Mouse (Mus musculus) liver, postnatal 0 days (tissue): ENCODE results near the gene Pparg.

ENCODE experiments used
- CTCF ChIP-seq: sonication (generic); IDR thresholded peaks from 2 replicates; pipeline ENCODE4 v1.5.1; 2016; ENCODE audit warnings: antibody characterized with exemption, low read depth
- EP300 ChIP-seq: IDR thresholded peaks from 2 replicates; pipeline ENCODE4 v1.6.1; 2016; ENCODE audit warnings: antibody characterized with exemption, low read depth, mild to moderate bottlenecking

DNA sequence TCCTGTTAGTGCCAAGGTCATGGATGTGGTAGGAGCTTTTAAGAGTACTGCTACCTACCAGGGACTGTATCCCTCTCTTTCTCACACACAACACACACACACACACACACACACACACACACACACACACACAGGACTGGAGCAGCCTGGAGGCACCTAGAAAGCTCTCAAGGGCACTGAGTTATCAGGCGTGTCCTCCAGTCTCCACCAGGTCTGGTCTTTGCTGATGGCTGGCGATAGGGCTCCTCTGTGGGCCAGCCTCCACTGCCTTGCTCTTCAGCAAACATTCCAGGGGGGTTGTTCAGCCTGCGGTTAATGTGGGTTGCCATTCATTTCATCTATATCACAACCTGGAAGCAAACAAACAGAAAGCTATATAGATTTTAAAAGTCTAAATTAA lies 166.7 kb downstream of the Pparg start:
- TF ChIP-seq CTCF (no peak), EP300 (no peak)
